Mouse (Mus musculus) skeletal muscle tissue, adult 2 months (tissue): ENCODE measurements around the gene Lhpp.

ENCODE experiments used
- DNase-seq: peaks from one replicate; pipeline ENCODE4 v3.0.0-alpha.2; 2012; ENCODE audit warnings: low read depth, low spot score

The Lhpp gene

DNA sequence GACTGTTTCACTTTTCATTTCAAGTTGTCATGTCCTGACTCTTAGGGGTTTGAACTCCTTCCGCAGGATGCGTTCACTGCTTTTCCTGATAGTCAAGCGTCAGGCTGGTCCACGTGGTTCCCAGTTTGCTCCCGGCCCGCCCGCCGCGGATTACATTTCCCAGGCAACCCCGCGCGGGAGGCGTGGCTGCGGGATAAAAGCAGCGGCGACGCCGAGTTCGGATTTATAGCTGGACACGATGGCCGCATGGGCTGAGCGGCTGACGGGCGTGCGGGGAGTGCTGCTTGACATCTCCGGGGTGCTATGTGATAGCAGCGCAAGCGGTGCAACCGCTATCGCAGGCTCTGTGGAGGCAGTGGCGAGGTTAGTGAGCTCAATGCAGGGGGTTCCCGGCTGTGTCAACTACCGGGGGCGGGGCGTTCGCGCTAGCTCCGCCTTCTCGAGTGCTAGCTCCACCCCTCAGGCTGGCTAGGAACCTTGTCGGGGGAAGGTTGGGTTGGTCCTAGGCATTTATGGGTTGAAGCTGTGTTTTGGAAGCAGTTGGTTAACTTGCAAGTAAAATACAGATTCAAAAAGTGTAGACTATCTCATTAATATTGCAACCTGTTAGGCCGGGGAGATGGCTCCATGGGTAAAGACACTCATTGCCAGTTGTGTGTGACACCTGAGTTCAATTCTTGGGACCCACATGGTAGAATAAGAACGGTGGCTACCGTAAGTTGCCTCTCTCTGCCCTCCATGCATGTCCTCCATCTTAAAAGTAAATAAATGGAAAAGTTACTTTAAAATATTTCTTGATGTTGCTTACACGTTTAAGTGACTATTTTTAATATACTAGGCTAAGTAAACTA lies at the start of gene Lhpp:
Gene Lhpp, plus strand, starts transcription at position 171 of the 851 bp plus-strand sequence.
- peak; percentile 68 for DNase-seq

DNA sequence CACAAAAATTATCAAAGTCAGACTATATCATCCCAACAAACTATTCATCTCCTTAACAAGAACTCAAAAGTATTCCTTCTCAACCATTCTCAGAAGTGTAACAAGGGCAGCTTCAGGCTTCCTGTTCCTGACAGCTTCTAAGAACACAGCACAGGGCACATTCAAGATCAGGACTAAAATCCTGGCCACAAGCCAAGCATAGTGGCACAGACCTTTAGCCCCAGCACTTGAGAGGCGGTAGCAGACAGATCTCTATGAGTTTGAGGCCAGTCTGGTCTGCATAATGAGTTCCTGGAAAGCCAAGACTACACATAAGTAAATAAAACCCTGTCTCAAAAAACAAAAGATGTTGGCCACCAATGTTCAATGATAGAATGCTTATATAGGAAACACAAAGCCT lies 44.6 kb upstream of the Lhpp start:
- no peak for DNase-seq

DNA sequence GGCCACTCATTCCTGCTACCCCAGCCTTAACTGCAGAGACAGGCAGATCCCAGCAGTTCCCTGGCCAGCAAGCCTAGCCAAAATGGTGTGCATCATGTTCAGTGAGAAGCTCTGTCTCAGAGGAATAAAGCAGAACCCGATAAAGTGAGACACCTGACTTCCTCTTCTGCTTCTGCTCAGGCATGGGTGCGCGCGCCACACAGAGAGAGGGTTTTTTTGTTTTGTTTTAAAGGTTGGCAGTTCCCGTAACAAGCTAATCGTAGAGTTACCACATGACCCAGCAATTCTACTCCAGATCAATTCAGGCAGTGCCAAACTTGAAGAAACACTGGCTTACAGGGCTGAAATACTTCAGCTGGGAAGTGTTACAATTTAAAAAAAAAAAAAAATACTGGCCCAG lies 41.6 kb upstream of the Lhpp start:
- DNase-seq = no peak

DNA sequence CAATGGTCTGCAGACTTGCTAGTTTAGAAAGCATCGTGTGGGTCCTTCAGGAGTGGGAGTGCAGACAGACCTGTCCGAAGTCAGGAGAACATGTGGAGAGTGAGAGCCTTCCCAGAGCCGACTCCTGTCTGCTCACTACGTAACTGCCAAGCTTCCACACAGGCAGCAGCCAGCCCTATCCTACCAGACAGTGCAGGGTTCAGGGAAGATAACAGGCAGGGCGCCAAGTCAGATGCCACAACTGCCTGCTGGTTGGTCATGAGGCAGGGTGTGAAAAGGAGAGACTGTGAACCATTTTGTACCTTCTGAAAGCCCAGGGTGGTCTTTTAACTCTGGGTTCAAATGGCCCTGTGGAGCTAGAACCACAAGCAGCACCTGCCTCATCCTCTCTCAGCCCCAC lies 40.4 kb upstream of the Lhpp start:
- DNase-seq = no peak

DNA sequence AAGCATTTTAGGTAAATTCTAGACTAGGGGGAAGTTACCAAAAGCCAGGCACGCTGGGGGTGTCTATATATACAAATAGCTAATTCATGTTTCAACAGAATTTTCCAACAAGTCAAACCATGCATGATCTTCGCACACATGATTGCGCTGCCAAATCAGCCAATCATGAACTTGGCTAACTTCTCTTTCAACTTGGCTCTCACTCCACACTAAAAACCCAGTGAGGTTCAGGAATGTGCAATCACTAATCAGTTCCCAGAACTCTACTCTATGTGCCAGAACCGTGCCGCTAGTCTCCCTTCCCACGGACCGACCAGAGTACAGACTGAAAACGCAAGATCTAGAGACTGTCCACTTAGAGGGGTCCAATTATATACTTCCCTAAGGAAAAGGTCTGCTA lies 39.0 kb upstream of the Lhpp start:
- DNase-seq = no peak

DNA sequence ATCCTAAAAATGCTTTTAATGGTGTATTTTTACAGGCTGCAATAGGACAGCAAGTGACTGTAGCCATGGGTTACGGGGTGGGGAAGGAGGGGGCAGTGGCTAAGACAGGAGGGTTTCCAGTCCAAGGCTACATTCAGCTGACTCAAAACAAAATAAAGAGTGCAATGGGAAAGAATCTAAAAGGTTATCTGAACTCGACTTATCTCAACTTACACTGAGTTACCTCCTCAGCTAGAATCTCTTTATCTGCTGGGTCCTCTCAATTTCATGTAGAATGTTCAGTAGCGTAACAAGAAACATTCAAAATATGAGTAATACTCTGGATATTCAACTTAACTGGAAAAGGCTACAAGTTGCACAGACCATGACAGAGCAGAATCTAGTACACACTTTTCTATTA lies 37.7 kb upstream of the Lhpp start:
- DNase-seq = no peak

DNA sequence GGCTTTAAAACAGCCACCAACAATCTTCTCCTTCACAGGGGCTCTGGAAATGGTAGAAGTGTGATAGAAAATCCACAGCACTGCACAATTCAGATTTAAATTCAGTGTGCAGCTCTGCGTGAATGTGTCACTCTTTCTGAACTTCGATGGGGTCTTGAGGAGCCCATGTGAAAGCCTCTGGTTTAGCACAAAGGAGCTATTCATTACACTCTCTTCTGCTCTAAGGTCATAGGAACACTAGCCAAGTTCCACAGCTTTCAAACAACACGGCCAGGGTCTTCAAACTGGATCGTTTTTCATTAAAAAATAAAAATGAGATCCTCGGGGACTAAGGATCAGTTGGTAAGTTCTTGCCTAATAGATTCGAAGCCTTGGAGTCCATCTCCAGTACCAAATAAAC lies 37.2 kb upstream of the Lhpp start:
- DNase-seq = no peak

DNA sequence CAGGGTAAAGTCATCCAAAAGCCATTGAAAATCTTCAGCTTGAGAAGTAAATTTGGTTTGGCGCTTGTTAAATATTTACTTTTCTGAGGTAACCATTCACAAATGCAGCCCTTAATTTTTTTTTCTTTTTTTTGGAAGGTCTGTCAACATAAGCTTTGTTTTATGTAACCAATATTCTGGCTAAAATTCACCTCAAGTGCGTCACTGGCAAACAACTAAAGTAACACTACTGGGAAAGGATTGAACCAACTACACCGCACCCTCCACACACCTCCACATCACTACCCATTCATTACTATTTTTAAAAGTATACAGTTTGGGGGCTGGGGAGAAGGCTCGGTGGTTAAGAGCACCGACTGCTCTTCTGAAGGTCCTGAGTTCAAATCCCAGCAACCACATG lies 35.8 kb upstream of the Lhpp start:
- DNase-seq = no peak

DNA sequence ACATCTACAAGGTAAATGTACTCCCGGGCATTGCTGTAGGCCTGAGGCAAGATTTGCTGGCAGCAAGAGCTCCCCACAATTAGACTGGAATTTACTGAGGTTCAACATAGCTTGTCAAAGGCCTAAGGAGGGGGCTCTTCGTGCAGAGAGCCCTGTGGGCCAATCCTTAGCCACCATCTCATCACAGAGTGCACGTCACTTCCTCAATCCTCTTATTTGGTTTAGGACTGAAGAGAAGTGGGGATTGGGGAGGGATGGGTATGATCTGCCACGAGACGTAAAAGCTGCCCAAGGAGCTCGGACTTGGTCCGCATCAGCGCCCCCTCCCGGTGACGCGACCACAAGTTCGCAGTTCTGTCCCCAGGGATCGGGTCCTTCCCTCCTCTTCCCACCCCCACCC lies 34.8 kb upstream of the Lhpp start:
- peak; percentile 92 for DNase-seq

DNA sequence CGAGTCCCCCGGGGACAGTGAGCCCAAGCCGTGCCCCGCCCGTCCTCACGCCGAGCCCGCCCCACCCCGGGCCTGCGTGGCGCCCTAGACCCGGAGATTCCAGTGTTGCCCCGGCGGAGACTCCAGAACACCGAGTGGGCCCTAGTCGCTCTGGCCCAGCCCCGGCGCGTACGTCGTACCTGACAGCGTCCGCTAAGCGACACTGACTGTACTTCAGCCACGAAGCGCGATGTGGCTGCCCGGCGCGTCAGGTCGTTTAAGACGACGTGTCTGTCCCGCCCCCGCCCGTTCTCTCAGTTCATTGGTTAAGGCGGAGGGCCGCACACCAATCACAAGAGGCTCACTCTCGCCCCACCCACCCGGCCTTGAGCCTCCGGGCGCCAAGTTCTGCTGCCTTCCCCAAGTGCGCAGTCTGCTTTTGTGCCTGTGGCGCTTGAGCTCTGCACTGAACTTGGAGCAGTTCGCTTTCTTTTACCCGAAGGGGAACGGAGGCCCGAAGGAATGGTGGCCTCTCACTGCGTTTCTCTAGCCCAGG lies 34.3 kb upstream of the Lhpp start, which contains the start of gene Oat:
Gene Oat, minus strand, starts transcription at position 283 of the 535 bp plus-strand sequence.
- DNase-seq = peak; percentile 97

DNA sequence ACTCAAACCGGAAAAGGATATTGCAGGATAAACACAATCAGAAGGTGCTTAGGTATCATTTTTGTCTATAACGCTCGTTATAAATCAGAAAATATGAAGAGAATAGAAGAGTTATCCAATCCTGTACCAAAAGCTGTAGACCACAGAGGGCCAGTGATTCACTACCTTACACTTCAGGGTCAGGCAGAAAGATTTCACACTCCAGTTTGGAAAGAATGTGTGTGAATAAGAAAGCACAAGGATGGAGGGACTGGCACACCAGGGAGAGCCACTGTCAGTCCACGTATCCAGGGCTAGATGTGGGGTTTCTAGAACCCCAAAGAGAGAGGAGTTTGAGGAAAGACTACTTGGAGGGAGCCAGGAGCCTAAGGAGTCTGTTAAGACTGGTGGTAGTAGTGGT lies 33.5 kb upstream of the Lhpp start:
- DNase-seq = no peak

DNA sequence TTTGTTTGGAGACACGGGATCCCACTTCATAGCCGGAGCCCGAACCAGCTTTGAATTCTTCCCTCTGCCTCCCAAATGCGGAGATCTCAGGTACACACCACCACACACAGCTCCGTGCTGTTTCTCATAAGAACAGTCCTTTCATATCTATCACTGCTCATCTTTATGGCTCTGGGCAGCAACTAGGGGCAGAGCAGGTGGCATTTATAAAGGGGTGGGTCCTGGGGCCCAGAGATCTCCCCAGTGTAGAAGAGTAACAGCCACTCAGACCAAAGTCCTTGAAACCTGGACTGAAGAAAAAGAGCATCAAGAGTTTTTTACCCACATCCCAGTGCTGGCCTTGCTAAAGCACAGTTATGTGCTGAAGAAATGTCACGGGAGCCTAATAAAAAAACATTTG lies 29.9 kb upstream of the Lhpp start:
- DNase-seq = no peak

DNA sequence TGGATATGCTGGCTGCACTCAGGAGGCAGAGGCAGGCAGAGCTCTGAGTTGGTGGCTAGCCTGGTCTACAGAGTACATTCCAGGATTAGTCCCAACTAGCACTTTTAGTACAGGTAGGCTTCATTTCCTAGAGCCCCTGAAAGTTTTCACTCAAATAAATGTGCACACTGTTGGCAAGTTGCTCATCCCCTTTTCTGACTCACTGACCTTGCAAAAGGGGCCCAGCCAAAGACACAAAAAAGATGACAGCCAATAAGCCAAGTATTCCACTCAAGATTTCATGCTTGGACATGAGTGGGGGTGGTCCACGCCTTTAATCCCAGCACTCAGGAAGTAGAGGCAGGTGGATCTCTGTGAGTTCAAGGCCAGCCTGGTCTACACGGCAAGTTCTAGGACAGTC lies 29.0 kb upstream of the Lhpp start:
- no peak for DNase-seq

DNA sequence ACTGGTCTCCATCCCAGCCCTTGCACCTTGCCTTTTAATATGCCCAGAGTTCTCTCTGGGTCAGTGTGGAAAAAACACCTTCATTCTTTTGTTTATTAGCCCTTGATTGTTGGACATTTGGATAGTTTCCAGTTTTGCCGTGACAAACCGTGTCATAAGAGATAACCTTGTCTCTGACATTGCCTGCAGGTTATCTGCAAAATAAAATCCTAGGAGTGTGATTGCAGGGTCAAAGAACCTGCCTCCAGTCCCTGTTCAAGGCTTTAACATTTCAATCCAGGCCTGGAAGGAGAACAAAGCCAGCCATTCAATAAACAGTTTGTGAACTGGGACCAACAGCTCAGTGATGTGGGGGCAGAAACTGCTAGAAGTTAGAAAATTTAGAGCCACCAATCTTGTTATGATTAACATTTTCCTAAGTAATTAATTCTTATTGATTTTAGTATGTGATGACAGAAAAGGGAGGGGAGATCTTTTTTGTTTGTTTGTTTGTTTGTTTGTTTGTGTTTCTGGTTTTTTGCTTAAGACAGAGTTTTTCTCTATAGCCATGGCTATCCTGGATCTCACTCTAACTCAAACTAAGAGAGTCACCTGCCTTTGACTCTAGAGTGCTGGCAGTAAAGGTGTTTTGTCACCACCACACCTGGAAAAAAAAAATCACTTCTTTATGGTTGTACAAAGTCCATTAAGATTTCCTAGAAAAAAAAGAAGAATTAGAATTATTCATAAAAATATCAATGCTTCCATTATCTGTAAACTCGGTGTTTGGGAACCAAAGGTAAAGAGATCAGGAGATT lies 24.5 kb upstream of the Lhpp start:
- DNase-seq = no peak

DNA sequence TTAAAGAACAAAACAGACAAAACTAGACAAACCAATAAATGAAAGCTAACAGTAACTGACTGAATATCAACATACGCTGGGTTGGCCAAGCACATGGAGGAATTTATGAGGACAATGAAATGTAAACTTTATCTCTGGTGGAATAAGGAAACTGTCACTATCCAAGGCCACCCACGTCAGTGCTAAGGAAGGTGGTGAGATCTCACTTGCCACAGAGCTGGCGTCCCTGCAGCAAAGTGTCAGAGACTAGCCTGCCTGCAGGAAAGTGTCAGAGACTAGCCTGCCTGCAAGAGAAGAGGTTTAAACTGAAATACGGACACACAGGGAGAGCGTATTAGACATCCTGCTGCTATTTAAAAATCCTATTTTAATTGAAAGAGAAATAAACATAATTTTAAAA lies 23.3 kb upstream of the Lhpp start:
- no peak for DNase-seq

DNA sequence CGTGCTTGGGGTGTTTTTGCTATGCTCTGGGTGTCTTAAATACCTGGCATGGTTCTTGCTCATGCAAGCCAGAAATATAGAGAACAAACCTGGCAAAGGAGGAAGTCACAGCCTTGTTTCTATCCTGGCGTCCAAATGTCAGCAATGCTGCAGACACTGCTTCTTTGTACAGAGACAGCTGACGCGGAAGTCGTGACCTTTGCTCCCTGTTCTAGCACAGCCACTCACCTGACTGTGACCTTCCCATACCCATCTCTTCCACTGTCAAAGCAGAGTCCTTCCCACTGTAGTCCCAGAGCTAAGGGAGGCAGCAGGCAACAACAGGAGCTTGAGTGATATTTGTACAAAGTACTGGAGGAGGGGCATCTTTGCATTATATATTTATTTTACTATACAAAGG lies 20.8 kb upstream of the Lhpp start:
- DNase-seq = no peak

DNA sequence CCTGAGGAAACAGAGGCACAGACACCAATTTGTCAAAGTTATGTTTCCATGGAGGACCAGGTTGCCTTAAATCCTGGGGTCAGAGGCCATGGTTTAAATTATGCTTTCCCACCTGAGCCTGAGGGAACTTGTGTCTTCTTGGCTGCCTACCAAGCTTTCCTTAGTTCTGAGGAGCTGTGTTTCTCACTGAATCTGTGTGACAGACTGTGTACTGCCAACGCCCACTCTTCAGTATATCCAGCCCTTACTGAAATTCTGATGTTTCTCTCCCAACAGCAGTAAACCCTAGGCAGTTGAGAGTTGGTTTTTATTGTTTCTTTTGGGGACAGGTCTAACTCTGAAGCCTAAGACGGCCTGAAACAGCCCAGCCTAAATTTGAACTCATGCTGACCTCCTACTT lies 16.7 kb upstream of the Lhpp start:
- no peak for DNase-seq

DNA sequence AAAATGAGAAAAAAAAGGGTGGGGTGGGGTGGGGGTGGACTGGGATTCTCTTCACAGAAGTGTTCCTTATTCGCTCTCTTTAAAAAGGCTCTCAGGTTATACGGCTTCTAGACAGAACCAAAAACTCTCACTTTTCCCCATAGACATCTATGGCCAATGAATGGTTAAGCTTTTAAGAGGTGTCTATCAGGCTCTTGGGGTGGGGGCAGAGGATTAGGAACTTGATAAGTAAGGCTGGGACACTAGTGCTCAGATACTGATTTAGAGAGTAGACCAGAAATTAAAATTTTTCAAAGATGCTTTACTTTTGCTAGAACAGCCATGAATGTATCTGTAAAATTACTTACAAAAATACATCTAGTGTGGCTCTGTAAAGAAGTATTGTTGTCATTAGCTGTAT lies 16.1 kb upstream of the Lhpp start:
- no peak for DNase-seq

DNA sequence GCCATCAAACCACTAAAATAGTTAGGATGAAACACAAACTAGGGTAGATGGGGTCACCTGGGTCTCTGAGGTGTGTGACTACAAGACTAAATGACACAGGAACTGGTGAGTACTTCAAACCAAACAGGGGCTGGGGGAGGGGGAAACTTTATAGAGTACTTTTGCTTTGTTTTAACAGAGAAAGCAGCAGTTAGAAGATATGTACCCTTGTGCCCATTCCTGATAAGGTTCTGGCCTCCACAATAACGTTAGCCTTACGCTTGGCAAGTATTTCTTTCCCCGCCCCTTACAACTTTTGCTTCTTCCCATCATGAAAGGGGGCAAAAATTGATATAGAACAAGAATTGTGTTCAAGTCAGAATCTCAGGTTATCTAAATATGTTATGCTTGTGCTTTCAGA lies 14.7 kb upstream of the Lhpp start:
- DNase-seq = no peak

DNA sequence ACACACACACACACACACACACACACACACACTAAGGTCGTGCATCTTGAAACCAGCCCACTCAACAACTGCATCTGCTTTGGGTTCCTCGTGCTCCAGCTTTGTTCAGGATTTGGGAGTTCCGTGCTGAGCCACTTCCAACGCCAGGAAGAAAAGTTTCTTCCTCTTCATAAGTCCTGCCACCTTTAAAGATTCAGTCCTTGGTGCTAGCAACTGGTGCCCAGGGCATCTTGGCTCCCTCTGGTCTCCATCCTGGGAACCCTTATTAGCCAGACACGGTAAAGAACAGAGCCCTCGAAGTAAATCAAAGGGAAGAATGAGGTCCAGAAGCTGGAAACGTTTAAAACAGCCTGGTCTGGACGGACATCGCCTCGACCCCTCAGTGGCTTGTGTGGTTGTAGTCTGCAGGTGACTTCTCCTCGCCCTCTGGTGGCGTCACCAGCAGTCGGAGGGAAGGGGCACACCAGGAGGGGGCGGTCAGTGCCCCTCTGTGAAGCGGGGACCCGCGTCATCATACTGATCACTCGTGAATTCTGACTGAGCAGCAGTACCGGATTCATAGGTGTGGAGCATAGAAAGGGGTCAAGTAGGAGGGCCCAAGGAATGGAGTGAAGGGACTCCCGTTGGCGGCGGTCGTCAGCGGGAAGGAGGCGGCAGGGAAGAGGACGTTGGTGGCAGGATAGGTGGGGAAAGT lies 13.7 kb upstream of the Lhpp start:
- no peak for DNase-seq

DNA sequence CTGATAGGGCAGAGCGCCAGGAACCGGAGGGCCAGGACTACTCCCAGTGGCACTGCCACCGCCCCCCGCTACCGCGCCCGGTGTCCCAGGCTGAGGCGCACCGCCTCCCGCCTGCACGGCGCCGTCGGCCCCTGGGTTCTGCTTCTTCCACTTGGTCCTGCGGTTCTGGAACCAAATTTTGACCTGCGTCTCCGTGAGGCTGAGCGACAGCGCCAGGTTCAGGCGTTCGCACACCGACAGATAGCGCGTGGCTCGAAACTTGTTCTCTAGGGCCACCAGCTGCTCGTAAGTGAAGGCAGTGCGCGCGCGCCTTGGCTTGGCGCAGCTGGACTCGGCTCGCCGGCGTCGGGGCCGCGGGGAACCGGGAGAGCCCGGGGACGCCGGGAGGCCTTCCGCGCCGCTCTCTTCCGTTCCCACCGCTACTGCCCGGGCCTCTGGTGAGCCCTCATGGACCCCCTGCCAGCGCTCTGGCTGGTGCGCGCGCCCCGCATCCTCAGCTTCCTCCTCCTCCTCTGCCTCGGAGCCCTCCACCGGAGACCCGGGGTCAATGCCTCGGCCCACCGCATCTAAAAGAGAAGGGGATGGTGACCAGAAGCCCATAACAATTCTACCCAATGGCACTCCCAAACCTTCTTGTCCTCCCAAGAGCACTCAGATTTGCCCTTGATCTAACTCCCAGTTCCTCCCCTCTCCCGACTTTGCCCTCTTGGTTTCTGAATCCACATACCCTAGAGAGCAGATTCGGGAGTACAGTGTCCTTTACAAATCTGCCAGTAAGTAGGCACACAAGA lies 13.0 kb upstream of the Lhpp start:
- no peak for DNase-seq
